27 mouse cellular contexts compared by ENCODE assay signal in the genomic region with DNA sequence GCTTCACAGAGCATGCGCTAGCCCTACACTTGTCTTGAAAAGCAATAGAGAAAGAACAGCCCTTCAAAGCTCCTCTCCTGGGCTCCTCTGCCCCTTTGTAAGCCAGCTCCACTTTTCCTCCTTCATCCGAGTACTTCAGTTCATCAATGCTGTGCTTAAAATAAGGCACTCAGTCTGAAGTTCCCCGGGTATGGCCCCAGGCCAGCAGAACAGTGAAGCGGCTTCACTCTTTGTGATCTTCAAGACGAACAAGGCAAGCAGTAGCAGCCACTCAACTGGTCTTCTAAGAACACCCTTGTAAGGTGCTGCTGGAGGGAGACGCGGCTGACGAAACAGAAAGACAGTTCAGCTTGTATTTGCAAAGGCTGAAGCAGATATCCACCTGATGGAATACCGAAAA. TPM values are rescaled to one million over a fixed set of nuclear protein-coding genes. Genes with fewer than 3 reads are reported as not detected.
DNase-seq lines count a peak whose midpoint lies in the region; ATAC-seq and TF ChIP-seq lines count a peak whose summit lies in the region.
"Had no signal": no experiment of that assay in that cellular context is flagged by ENCODE, and none has a peak within 500 bp of the region (broad histone marks: within the 10 kb centered on the region; RNA-seq: fewer than 3 reads in every experiment).

No protein-coding gene starts in this region.

- no peaks in the 10 kb centered on the region for H3K9me3 ChIP-seq in lung, postnatal 0 days (ENCODE audit: low read length)
- H3K9me3 ChIP-seq in forebrain, embryonic 15.5 days: no peaks in the 10 kb centered on the region
- H3K9me3 ChIP-seq: embryonic facial prominence, embryonic 10.5 days; embryonic facial prominence, embryonic 13.5 days; forebrain, embryonic 12.5 days had no signal

- TF ChIP-seq POLR2A in lung, adult 2 months (IDR thresholded peaks at IDR 0.05; ENCODE audit: borderline replicate concordance, extremely low read depth, low read depth, low read length): no peak

- DNase-seq in lung, adult 18-20 months: peak; percentile 40 to 58
- peak; percentile 32 for DNase-seq in lung, adult 2 months
- peak; percentile 52 for DNase-seq in lung, postnatal 0 days (ENCODE audit: low spot score)
- DNase-seq in lung, postnatal 25 days (ENCODE audit: low spot score): peak; percentile 10
- DNase-seq in kidney, adult 11 months: no peak
- no peak for DNase-seq in cerebellum, adult 9-10 months
- DNase-seq: adrenal gland, adult 2 months; adrenal gland, postnatal 14 days; cerebellum, adult 11 months; cerebellum, adult 2 months; cerebellum, postnatal 10 days; cerebellum, postnatal 36 days; embryo, embryonic 11 days; gastrocnemius, postnatal 10 days; gastrocnemius, postnatal 36 days; heart, postnatal 14 days; heart, postnatal 4 days had no signal

- peak; percentile 35 for ATAC-seq in lung, postnatal 0 days
- ATAC-seq in megakaryocyte, adult 5-6 weeks (ENCODE audit: poor library complexity, severe bottlenecking): no peak
- ATAC-seq in forebrain, embryonic 15.5 days (replicated peaks): no peak
- ATAC-seq: CD4-positive, CD25-positive, alpha-beta regulatory T cell, adult 4 months; forebrain, embryonic 16.5 days had no signal

- H3K9ac ChIP-seq in lung, postnatal 0 days (replicated peaks; ENCODE audit: low read depth): no peak overlapping the region
- no peak overlapping the region for H3K9ac ChIP-seq in forebrain, embryonic 15.5 days (replicated peaks)
- H3K9ac ChIP-seq: embryonic facial prominence, embryonic 13.5 days; forebrain, embryonic 12.5 days; hindbrain, embryonic 14.5 days had no signal

- 64% methylated on average over 9 of the region's 9 CpGs for WGBS in lung, adult 2 months
- WGBS in lung, postnatal 0 days: 50% methylated on average over 9 of the region's 9 CpGs
- WGBS in forebrain, embryonic 15.5 days: 70% methylated on average over 9 of the region's 9 CpGs

- TF ChIP-seq CTCF in lung, adult 2 months (IDR thresholded peaks at IDR 0.05; ENCODE audit: insufficient read depth, low read length): no peak
- TF ChIP-seq CTCF in lung, postnatal 0 days (IDR thresholded peaks at IDR 0.05): no peak

- H3K4me2 ChIP-seq in lung, postnatal 0 days (replicated peaks; ENCODE audit: low read depth, low read length): 0 out of 2 replicates have a peak overlapping the region, but pooled peaks have one; percentile 3
- H3K4me2 ChIP-seq in forebrain, embryonic 15.5 days (replicated peaks): no peak overlapping the region
- H3K4me2 ChIP-seq: embryonic facial prominence, embryonic 13.5 days; forebrain, embryonic 12.5 days; heart, embryonic 11.5 days; hindbrain, embryonic 14.5 days had no signal

- H3K27ac ChIP-seq in lung, postnatal 0 days (ENCODE audit: low read length): no peak overlapping the region
- no peak overlapping the region for H3K27ac ChIP-seq in forebrain, embryonic 15.5 days (replicated peaks)
- H3K27ac ChIP-seq: embryonic facial prominence, embryonic 10.5 days; embryonic facial prominence, embryonic 13.5 days; forebrain, embryonic 12.5 days; hindbrain, embryonic 14.5 days had no signal

- no peaks in the 10 kb centered on the region for H3K36me3 ChIP-seq in lung, postnatal 0 days (ENCODE audit: insufficient read depth, low read length)
- no peaks in the 10 kb centered on the region for H3K36me3 ChIP-seq in forebrain, embryonic 15.5 days
- H3K36me3 ChIP-seq: embryonic facial prominence, embryonic 10.5 days; embryonic facial prominence, embryonic 13.5 days; forebrain, embryonic 12.5 days had no signal

- H3K4me3 ChIP-seq in lung, adult 2 months (replicated peaks; ENCODE audit: extremely low read depth, low read depth, low read length): no peak overlapping the region
- no peak overlapping the region for H3K4me3 ChIP-seq in lung, postnatal 0 days (ENCODE audit: low read depth, low read length)
- H3K4me3 ChIP-seq in forebrain, embryonic 15.5 days: no peak overlapping the region
- H3K4me3 ChIP-seq: embryonic facial prominence, embryonic 10.5 days; embryonic facial prominence, embryonic 13.5 days; erythroblast, embryonic 14.5 days; forebrain, embryonic 12.5 days had no signal

- H3K27me3 ChIP-seq in lung, postnatal 0 days (replicated peaks; ENCODE audit: insufficient read depth, low read length): no peaks in the 10 kb centered on the region
- H3K27me3 ChIP-seq in forebrain, embryonic 15.5 days: no peaks in the 10 kb centered on the region
- H3K27me3 ChIP-seq: embryonic facial prominence, embryonic 13.5 days; forebrain, embryonic 12.5 days had no signal

- H3K4me1 ChIP-seq in lung, adult 2 months (ENCODE audit: control insufficient read depth, insufficient read depth, low read length): no peaks in the 10 kb centered on the region; the same call in 1 of the 2 replicates
- no peaks in the 10 kb centered on the region for H3K4me1 ChIP-seq in lung, postnatal 0 days (ENCODE audit: insufficient read depth, low read depth, low read length)
- H3K4me1 ChIP-seq in forebrain, embryonic 15.5 days: no peaks in the 10 kb centered on the region
- H3K4me1 ChIP-seq: embryonic facial prominence, embryonic 10.5 days; embryonic facial prominence, embryonic 13.5 days; forebrain, embryonic 12.5 days had no signal

- peak; percentile 10; the same call in 1 of the 2 replicates for TF ChIP-seq EP300 in lung, postnatal 0 days (IDR thresholded peaks at IDR 0.05)

RNA-seq across cellular contexts. Expression of a gene that starts 11.3 kb away (rescaled TPM):
- 18.7 and 19.7 TPM in 2 replicates for polyA plus RNA-seq in lung, adult 2 months (2012; rRNA removed)
- 55.9 and 56.9 TPM in 2 replicates for polyA plus RNA-seq in lung, postnatal 0 days (2015; fragmentation: Nextera tagmentation; extraction: Ambion mirVana)
- total RNA-seq in megakaryocyte, adult 5-6 weeks (2015): 66.6 and 70.7 TPM in 2 replicates
- 40.5 and 41.5 TPM in 2 replicates for total RNA-seq in megakaryocyte, adult 5-6 weeks (2017)
- polyA plus RNA-seq in forebrain, embryonic 15.5 days (2015; fragmentation: Nextera tagmentation; extraction: Ambion mirVana): 113 and 118 TPM in 2 replicates

RNA-seq across cellular contexts. Expression of a gene that starts 44.5 kb away (rescaled TPM):
- polyA plus RNA-seq in lung, adult 2 months (2012; rRNA removed): 39.2 and 48.8 TPM in 2 replicates
- polyA plus RNA-seq in lung, postnatal 0 days (2015; fragmentation: Nextera tagmentation; extraction: Ambion mirVana): 276 and 280 TPM in 2 replicates
- total RNA-seq in megakaryocyte, adult 5-6 weeks (2015): 110 and 123 TPM in 2 replicates
- 86.9 and 99.1 TPM in 2 replicates for total RNA-seq in megakaryocyte, adult 5-6 weeks (2017)
- polyA plus RNA-seq in forebrain, embryonic 15.5 days (2015; fragmentation: Nextera tagmentation; extraction: Ambion mirVana): 289 and 290 TPM in 2 replicates

RNA-seq across cellular contexts. Expression of a gene that starts 47.9 kb away (rescaled TPM):
- polyA plus RNA-seq in lung, adult 2 months (2012; rRNA removed): 1.4 and 2.4 TPM in 2 replicates
- 6.1 and 6.4 TPM in 2 replicates for polyA plus RNA-seq in lung, postnatal 0 days (2015; fragmentation: Nextera tagmentation; extraction: Ambion mirVana)
- 1.7 and 2.3 TPM in 2 replicates for total RNA-seq in megakaryocyte, adult 5-6 weeks (2015)
- total RNA-seq in megakaryocyte, adult 5-6 weeks (2017): 2.7 and 10.0 TPM in 2 replicates
- 23.9 and 25.3 TPM in 2 replicates for polyA plus RNA-seq in forebrain, embryonic 15.5 days (2015; fragmentation: Nextera tagmentation; extraction: Ambion mirVana)
- polyA plus RNA-seq: erythroblast, embryonic 14.5 days had no signal

Comparison
In these comparisons a context has a peak if more than half of its experiments do, and no peak if none do; other contexts are left out.
1. DNase-seq: peak in lung, adult 18-20 months (2 of 2), lung, adult 2 months (single experiment), lung, postnatal 0 days (single experiment) and lung, postnatal 25 days (single experiment); none in kidney, adult 11 months (single experiment) and cerebellum, adult 9-10 months (single experiment).